Comparison of ENCODE assay signal across 17 mouse cellular contexts in genomic region chr14:72998111-72998510, GRCm38 (mm10). TPM values are rescaled to one million over a fixed set of nuclear protein-coding genes. Genes with fewer than 3 reads are reported as not detected.
DNase-seq lines count a peak whose midpoint lies in the region; ATAC-seq and TF ChIP-seq lines count a peak whose summit lies in the region.
"Had no signal": no experiment of that assay in that cellular context is flagged by ENCODE, and none has a peak within 500 bp of the region (broad histone marks: within the 10 kb centered on the region; RNA-seq: fewer than 3 reads in every experiment).

No protein-coding gene starts in this region.

- no peak overlapping the region for H3K4me2 ChIP-seq in forebrain, embryonic 12.5 days
- H3K4me2 ChIP-seq in forebrain, postnatal 0 days (ENCODE audit: low read depth) = no peak overlapping the region
- H3K4me2 ChIP-seq in hindbrain, embryonic 14.5 days (replicated peaks) = no peak overlapping the region
- H3K4me2 ChIP-seq in midbrain, embryonic 15.5 days = no peak overlapping the region
- H3K4me2 ChIP-seq: limb, embryonic 13.5 days had no signal

- no peak for TF ChIP-seq CTCF in forebrain, postnatal 0 days (IDR thresholded peaks at IDR 0.05; ENCODE audit: low read depth)

- peak; percentile 58; the same call in 1 of the 2 replicates for ATAC-seq in forebrain, embryonic 12.5 days (ENCODE audit: low FRiP score)
- ATAC-seq in forebrain, postnatal 0 days = no peak
- ATAC-seq in hindbrain, embryonic 14.5 days (ENCODE audit: low FRiP score) = peak; percentile 8; the same call in 1 of the 2 replicates
- ATAC-seq in midbrain, embryonic 15.5 days (replicated peaks) = peak; percentile 60; the same call in 1 of the 2 replicates

- 33% methylated on average over 6 of the region's 6 CpGs for WGBS in forebrain, embryonic 12.5 days
- 32% methylated on average over 6 of the region's 6 CpGs for WGBS in forebrain, postnatal 0 days
- 24% methylated on average over 6 of the region's 6 CpGs for whole genome bisulfite sequencing in hindbrain, embryonic 14.5 days
- 20% methylated on average over 6 of the region's 6 CpGs for WGBS in midbrain, embryonic 15.5 days

- no peaks in the 10 kb centered on the region for H3K36me3 ChIP-seq in forebrain, embryonic 12.5 days (replicated peaks)
- no peaks in the 10 kb centered on the region for H3K36me3 ChIP-seq in forebrain, postnatal 0 days (ENCODE audit: insufficient read depth)
- H3K36me3 ChIP-seq in hindbrain, embryonic 14.5 days (replicated peaks; ENCODE audit: control insufficient read depth, insufficient read depth) = no peaks in the 10 kb centered on the region
- H3K36me3 ChIP-seq in midbrain, embryonic 15.5 days (replicated peaks) = no peaks in the 10 kb centered on the region
- H3K36me3 ChIP-seq: limb, embryonic 13.5 days had no signal

- H3K4me1 ChIP-seq in forebrain, embryonic 12.5 days = peaks cover 4% of the 10 kb centered on the region
- no peaks in the 10 kb centered on the region for H3K4me1 ChIP-seq in forebrain, postnatal 0 days (ENCODE audit: insufficient read depth)
- no peaks in the 10 kb centered on the region for H3K4me1 ChIP-seq in hindbrain, embryonic 14.5 days (replicated peaks; ENCODE audit: control insufficient read depth, insufficient read depth, low read length)
- no peaks in the 10 kb centered on the region for H3K4me1 ChIP-seq in midbrain, embryonic 15.5 days
- H3K4me1 ChIP-seq: limb, embryonic 13.5 days had no signal

- H3K27me3 ChIP-seq in forebrain, embryonic 12.5 days = no peaks in the 10 kb centered on the region
- H3K27me3 ChIP-seq in forebrain, postnatal 0 days (ENCODE audit: insufficient read depth, low read length) = no peaks in the 10 kb centered on the region
- H3K27me3 ChIP-seq in hindbrain, embryonic 14.5 days (ENCODE audit: control insufficient read depth, insufficient read depth, low read length) = no peaks in the 10 kb centered on the region
- no peaks in the 10 kb centered on the region for H3K27me3 ChIP-seq in midbrain, embryonic 15.5 days (replicated peaks)

- no peak overlapping the region for H3K9ac ChIP-seq in forebrain, embryonic 12.5 days
- H3K9ac ChIP-seq in forebrain, postnatal 0 days = no peak overlapping the region
- H3K9ac ChIP-seq in hindbrain, embryonic 14.5 days = no peak overlapping the region
- no peak overlapping the region for H3K9ac ChIP-seq in midbrain, embryonic 15.5 days
- H3K9ac ChIP-seq: limb, embryonic 13.5 days had no signal

- no peaks in the 10 kb centered on the region for H3K9me3 ChIP-seq in forebrain, embryonic 12.5 days
- no peaks in the 10 kb centered on the region for H3K9me3 ChIP-seq in forebrain, postnatal 0 days (ENCODE audit: low read length)
- no peaks in the 10 kb centered on the region for H3K9me3 ChIP-seq in hindbrain, embryonic 14.5 days (ENCODE audit: control insufficient read depth, low read length)
- no peaks in the 10 kb centered on the region for H3K9me3 ChIP-seq in midbrain, embryonic 15.5 days
- H3K9me3 ChIP-seq: limb, embryonic 13.5 days had no signal

- no peak for DNase-seq in forebrain, postnatal 0 days
- DNase-seq in Muller cell, postnatal 12 days (ENCODE audit: inconsistent ontology term) = peak; percentile 26
- DNase-seq in hindbrain, embryonic 14.5 days (ENCODE audit: low spot score) = no peak
- DNase-seq in right cerebral cortex, adult 2 months (ENCODE audit: low spot score in 2 of 2) = no peak
- DNase-seq in heart, postnatal 10 days = no peak
- no peak for DNase-seq in frontal cortex, adult 2 months (ENCODE audit: extremely low spot score in 1 of 2, low spot score in 1 of 2)
- DNase-seq: adrenal gland, postnatal 25 days; cerebellum, adult 8-10 months; gastrocnemius, postnatal 10 days; kidney, adult 2 months; kidney, postnatal 36 days; lung, postnatal 14 days had no signal

- H3K27ac ChIP-seq in forebrain, embryonic 12.5 days = no peak overlapping the region
- no peak overlapping the region for H3K27ac ChIP-seq in forebrain, postnatal 0 days (ENCODE audit: low read depth, low read length)
- H3K27ac ChIP-seq in hindbrain, embryonic 14.5 days = no peak overlapping the region
- H3K27ac ChIP-seq in midbrain, embryonic 15.5 days = no peak overlapping the region
- H3K27ac ChIP-seq: limb, embryonic 13.5 days had no signal

- intact Hi-C loops in heart, postnatal 10 days (cut with DNase I) = loop anchor here (2.0 kb wide), 1 partner anchor 101 kb away; no protein-coding TSS in a partner anchor

- no peak overlapping the region for H3K4me3 ChIP-seq in forebrain, embryonic 12.5 days (replicated peaks)
- H3K4me3 ChIP-seq in forebrain, postnatal 0 days (ENCODE audit: low read depth, low read length) = no peak overlapping the region
- H3K4me3 ChIP-seq in hindbrain, embryonic 14.5 days (replicated peaks; ENCODE audit: low read length) = no peak overlapping the region
- H3K4me3 ChIP-seq in midbrain, embryonic 15.5 days = no peak overlapping the region
- H3K4me3 ChIP-seq: erythroblast, embryonic 14.5 days; limb, embryonic 13.5 days; megakaryocyte, embryonic 14.5 days had no signal

RNA-seq across cellular contexts. Expression of gene Cysltr2, which starts 50.8 kb away (rescaled TPM):
- not detected in 2 replicates for polyA plus RNA-seq in forebrain, embryonic 12.5 days (2016; fragmentation: Nextera tagmentation; extraction: Ambion mirVana)
- total RNA-seq in forebrain, postnatal 0 days (2014; rRNA removed) = 0.38 and 0.62 TPM in 2 replicates
- polyA plus RNA-seq in forebrain, postnatal 0 days (2015; fragmentation: Nextera tagmentation; extraction: Ambion mirVana) = 0.30 and 0.64 TPM in 2 replicates
- polyA plus RNA-seq in hindbrain, embryonic 14.5 days (2014; fragmentation: Nextera tagmentation; extraction: Ambion mirVana) = not detected in 2 replicates
- polyA plus RNA-seq in midbrain, embryonic 15.5 days (2015; fragmentation: Nextera tagmentation; extraction: Ambion mirVana) = 0.37 and 0.38 TPM in 2 replicates
- total RNA-seq in heart, postnatal 10 days (2021) = under 1 TPM in 1 of 2 experiments, not detected in 1; 0.27 TPM
- 0.64 and 0.82 TPM in 2 replicates for polyA plus RNA-seq in frontal cortex, adult 2 months (2012; rRNA removed)
- polyA plus RNA-seq: erythroblast, embryonic 14.5 days; limb, embryonic 13.5 days had no signal
